Mouse (Mus musculus): ENCODE data around the gene Hydin. TPM values are rescaled to one million over a fixed set of nuclear protein-coding genes. Genes with fewer than 3 reads are reported as not detected.
"Not testable (repeated sequence)": the region's sequence is repeated elsewhere in the genome, so short reads cannot be mapped to it uniquely, and the experiment has no call there.

Hydin gene
- polyA plus RNA-seq, 1 experiment from 2014 or later = 0.01 TPM

- Histone ChIP-seq H3K9ac (replicated peaks) (no peak overlapping the region), H3K27me3 (ENCODE audit: insufficient read depth, low read length) (no peaks in the 10 kb centered on the region), H3K4me2 (ENCODE audit: low read depth, low read length) (no peak overlapping the region), H3K4me1 (ENCODE audit: insufficient read depth) (no peaks in the 10 kb centered on the region), H3K4me3 (ENCODE audit: low read depth, low read length) (no peak overlapping the region), H3K9me3 (ENCODE audit: low read length) (no peaks in the 10 kb centered on the region; the same call in 1 of the 2 replicates), H3K27ac (ENCODE audit: low read depth) (no peak overlapping the region), H3K36me3 (replicated peaks; ENCODE audit: insufficient read depth, low read length) (no peaks in the 10 kb centered on the region)
- ATAC-seq (peak; percentile 88), DNase-seq (peak; percentile 53)
- WGBS (ENCODE audit: insufficient replicate concordance) = 25% methylated on average over 10 of the region's 10 CpGs
- no peak for TF ChIP-seq CTCF (IDR thresholded peaks at IDR 0.05; ENCODE audit: low read depth)
- no peak for TF ChIP-seq EP300 (IDR thresholded peaks at IDR 0.05; ENCODE audit: low read depth)
These were observed 233.5 kb downstream of the Hydin start for GRCm38 (mm10) chr8:110500253-110500652.

- Histone ChIP-seq H3K27ac (ENCODE audit: low read depth) (no peak overlapping the region), H3K4me1 (ENCODE audit: insufficient read depth) (no peaks in the 10 kb centered on the region), H3K27me3 (ENCODE audit: insufficient read depth, low read length) (no peaks in the 10 kb centered on the region), H3K4me3 (ENCODE audit: low read depth, low read length) (no peak overlapping the region), H3K9ac (replicated peaks) (no peak overlapping the region), H3K9me3 (ENCODE audit: low read length) (no peaks in the 10 kb centered on the region; the same call in 1 of the 2 replicates), H3K4me2 (ENCODE audit: low read depth, low read length) (no peak overlapping the region), H3K36me3 (replicated peaks; ENCODE audit: insufficient read depth, low read length) (no peaks in the 10 kb centered on the region)
- WGBS (ENCODE audit: insufficient replicate concordance) = 59% methylated on average over 6 of the region's 6 CpGs
- TF ChIP-seq CTCF (IDR thresholded peaks at IDR 0.05; ENCODE audit: low read depth) (no peak), EP300 (IDR thresholded peaks at IDR 0.05; ENCODE audit: low read depth) (no peak)
- ATAC-seq (no peak), DNase-seq (no peak)
These were observed 233.9 kb downstream of the Hydin start for GRCm38 (mm10) chr8:110500661-110501060.

GRCm38 (mm10) chr8:110501330-110501729 is 234.6 kb downstream of the Hydin start:
- no peak overlapping the region for H3K27ac ChIP-seq (ENCODE audit: low read depth)
- H3K4me2 ChIP-seq (ENCODE audit: low read depth, low read length) = no peak overlapping the region
- TF ChIP-seq CTCF (IDR thresholded peaks at IDR 0.05; ENCODE audit: low read depth) (no peak), EP300 (IDR thresholded peaks at IDR 0.05; ENCODE audit: low read depth) (no peak)
- H3K36me3 ChIP-seq (replicated peaks; ENCODE audit: insufficient read depth, low read length) = no peaks in the 10 kb centered on the region
- H3K27me3 ChIP-seq (ENCODE audit: insufficient read depth, low read length) = no peaks in the 10 kb centered on the region
- no peaks in the 10 kb centered on the region; the same call in 1 of the 2 replicates for H3K9me3 ChIP-seq (ENCODE audit: low read length)
- no peak for ATAC-seq
- no peak for DNase-seq
- no peaks in the 10 kb centered on the region for H3K4me1 ChIP-seq (ENCODE audit: insufficient read depth)
- WGBS (ENCODE audit: insufficient replicate concordance) = 72% methylated on average over 4 of the region's 4 CpGs
- no peak overlapping the region for H3K9ac ChIP-seq (replicated peaks)
- H3K4me3 ChIP-seq (ENCODE audit: low read depth, low read length) = no peak overlapping the region

GRCm38 (mm10) chr8:110502880-110503279 is 236.1 kb downstream of the Hydin start:
- Histone ChIP-seq H3K36me3 (replicated peaks; ENCODE audit: insufficient read depth, low read length) (no peaks in the 10 kb centered on the region), H3K9ac (replicated peaks) (no peak overlapping the region), H3K4me2 (ENCODE audit: low read depth, low read length) (no peak overlapping the region), H3K27me3 (ENCODE audit: insufficient read depth, low read length) (no peaks in the 10 kb centered on the region), H3K4me3 (ENCODE audit: low read depth, low read length) (no peak overlapping the region), H3K4me1 (ENCODE audit: insufficient read depth) (no peaks in the 10 kb centered on the region), H3K27ac (ENCODE audit: low read depth) (no peak overlapping the region), H3K9me3 (ENCODE audit: low read length) (no peaks in the 10 kb centered on the region; the same call in 1 of the 2 replicates)
- 9% methylated on average over 10 of the region's 10 CpGs for WGBS (ENCODE audit: insufficient replicate concordance)
- ATAC-seq = no peak
- DNase-seq = no peak
- no peak for TF ChIP-seq EP300 (IDR thresholded peaks at IDR 0.05; ENCODE audit: low read depth)
- no peak for TF ChIP-seq CTCF (IDR thresholded peaks at IDR 0.05; ENCODE audit: low read depth)

GRCm38 (mm10) chr8:110508766-110509165 is 242.0 kb downstream of the Hydin start:
- DNase-seq = no peak
- Histone ChIP-seq H3K4me2 (ENCODE audit: low read depth, low read length) (no peak overlapping the region), H3K4me3 (ENCODE audit: low read depth, low read length) (no peak overlapping the region), H3K27ac (ENCODE audit: low read depth) (no peak overlapping the region), H3K36me3 (replicated peaks; ENCODE audit: insufficient read depth, low read length) (no peaks in the 10 kb centered on the region), H3K9ac (replicated peaks) (no peak overlapping the region), H3K27me3 (ENCODE audit: insufficient read depth, low read length) (no peaks in the 10 kb centered on the region), H3K4me1 (ENCODE audit: insufficient read depth) (no peaks in the 10 kb centered on the region), H3K9me3 (ENCODE audit: low read length) (0 out of 2 replicates have a peak, but pooled peaks cover 5% of the 10 kb centered on the region)
- ATAC-seq = no peak
- WGBS (ENCODE audit: insufficient replicate concordance) = 51% methylated on average over 3 of the region's 3 CpGs
- TF ChIP-seq CTCF (IDR thresholded peaks at IDR 0.05; ENCODE audit: low read depth) = no peak
- TF ChIP-seq EP300 (IDR thresholded peaks at IDR 0.05; ENCODE audit: low read depth) = no peak

- Histone ChIP-seq H3K27ac (ENCODE audit: low read depth) (no peak overlapping the region), H3K27me3 (ENCODE audit: insufficient read depth, low read length) (no peaks in the 10 kb centered on the region), H3K4me3 (ENCODE audit: low read depth, low read length) (no peak overlapping the region), H3K4me2 (ENCODE audit: low read depth, low read length) (no peak overlapping the region), H3K4me1 (ENCODE audit: insufficient read depth) (no peaks in the 10 kb centered on the region), H3K9me3 (ENCODE audit: low read length) (no peaks in the 10 kb centered on the region), H3K36me3 (replicated peaks; ENCODE audit: insufficient read depth, low read length) (no peaks in the 10 kb centered on the region), H3K9ac (replicated peaks) (no peak overlapping the region)
- WGBS (ENCODE audit: insufficient replicate concordance) = 63% methylated on average over 7 of the region's 7 CpGs
- DNase-seq = no peak
- ATAC-seq = no peak
- no peak for TF ChIP-seq EP300 (IDR thresholded peaks at IDR 0.05; ENCODE audit: low read depth)
- no peak for TF ChIP-seq CTCF (IDR thresholded peaks at IDR 0.05; ENCODE audit: low read depth)
These were observed 253.0 kb downstream of the Hydin start for GRCm38 (mm10) chr8:110519790-110520189.

- H3K27ac ChIP-seq (ENCODE audit: low read depth) = no peak overlapping the region
- no peaks in the 10 kb centered on the region for H3K4me1 ChIP-seq (ENCODE audit: insufficient read depth)
- ATAC-seq = no peak
- WGBS (ENCODE audit: insufficient replicate concordance) = 90% methylated on average over 12 of the region's 12 CpGs
- TF ChIP-seq EP300 (IDR thresholded peaks at IDR 0.05; ENCODE audit: low read depth) = no peak
- no peak for TF ChIP-seq CTCF (IDR thresholded peaks at IDR 0.05; ENCODE audit: low read depth)
- H3K4me2 ChIP-seq (ENCODE audit: low read depth, low read length) = no peak overlapping the region
- H3K27me3 ChIP-seq (ENCODE audit: insufficient read depth, low read length) = no peaks in the 10 kb centered on the region
- no peak overlapping the region for H3K4me3 ChIP-seq (ENCODE audit: low read depth, low read length)
- DNase-seq = no peak
- no peaks in the 10 kb centered on the region for H3K9me3 ChIP-seq (ENCODE audit: low read length)
- no peak overlapping the region for H3K9ac ChIP-seq (replicated peaks)
- H3K36me3 ChIP-seq (replicated peaks; ENCODE audit: insufficient read depth, low read length) = no peaks in the 10 kb centered on the region
These were observed 255.1 kb downstream of the Hydin start for GRCm38 (mm10) chr8:110521851-110522250.

- not testable (repeated sequence) for H3K9me3 ChIP-seq (ENCODE audit: low read length); H3K4me2 ChIP-seq (ENCODE audit: low read depth, low read length); H3K4me3 ChIP-seq (ENCODE audit: low read depth, low read length); H3K27me3 ChIP-seq (ENCODE audit: insufficient read depth, low read length); H3K9ac ChIP-seq (replicated peaks); H3K27ac ChIP-seq (ENCODE audit: low read depth); ATAC-seq; H3K36me3 ChIP-seq (replicated peaks; ENCODE audit: insufficient read depth, low read length); H3K4me1 ChIP-seq (ENCODE audit: insufficient read depth); DNase-seq
- WGBS (ENCODE audit: insufficient replicate concordance) = 73% methylated on average over 7 of the region's 7 CpGs
These were observed 255.7 kb downstream of the Hydin start for GRCm38 (mm10) chr8:110522495-110522894.

All from liver, postnatal 0 days (tissue).